Mouse (Mus musculus): ENCODE data around the gene Ccnq. TPM values are rescaled to one million over a fixed set of nuclear protein-coding genes. Genes with fewer than 3 reads are reported as not detected.

Gene Ccnq
- polyA plus RNA-seq, 1 experiment from 2014 or later, result 24.2 TPM

DNA sequence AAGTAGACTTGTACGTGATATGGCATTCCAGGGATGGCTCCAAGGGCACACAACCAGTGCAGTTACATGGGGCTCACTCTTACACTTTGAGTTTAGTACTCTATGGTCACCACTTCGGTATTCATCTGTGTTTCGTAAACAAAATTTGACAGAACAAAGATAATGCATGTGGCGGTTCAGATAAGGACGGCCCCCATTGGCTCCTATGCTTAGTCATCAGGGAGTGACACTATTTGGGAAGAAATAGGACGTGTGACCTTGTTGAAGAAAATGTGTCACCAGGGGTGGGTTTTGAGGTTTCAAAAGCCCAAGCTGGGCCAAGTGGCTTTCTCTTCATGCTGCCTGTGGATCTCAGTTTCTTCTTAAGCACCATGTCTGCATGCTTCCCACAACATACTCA is 18.9 kb downstream of the Ccnq start:
- Histone ChIP-seq H3K4me1 (replicated peaks) (0 out of 2 replicates have a peak, but pooled peaks cover 8% of the 10 kb centered on the region), H3K4me3 (replicated peaks) (no peak overlapping the region), H3K9ac (no peak overlapping the region), H3K27me3 (no peaks in the 10 kb centered on the region), H3K36me3 (no peaks in the 10 kb centered on the region), H3K4me2 (no peak overlapping the region), H3K27ac (no peak overlapping the region), H3K9me3 (replicated peaks) (no peaks in the 10 kb centered on the region)
- ATAC-seq (ENCODE audit: low read depth), result peak; percentile 29; the same call in 1 of the 2 replicates
- peak; percentile 33 for DNase-seq
- 48% methylated on average over 6 of the region's 6 CpGs for WGBS (ENCODE audit: insufficient replicate concordance)

DNA sequence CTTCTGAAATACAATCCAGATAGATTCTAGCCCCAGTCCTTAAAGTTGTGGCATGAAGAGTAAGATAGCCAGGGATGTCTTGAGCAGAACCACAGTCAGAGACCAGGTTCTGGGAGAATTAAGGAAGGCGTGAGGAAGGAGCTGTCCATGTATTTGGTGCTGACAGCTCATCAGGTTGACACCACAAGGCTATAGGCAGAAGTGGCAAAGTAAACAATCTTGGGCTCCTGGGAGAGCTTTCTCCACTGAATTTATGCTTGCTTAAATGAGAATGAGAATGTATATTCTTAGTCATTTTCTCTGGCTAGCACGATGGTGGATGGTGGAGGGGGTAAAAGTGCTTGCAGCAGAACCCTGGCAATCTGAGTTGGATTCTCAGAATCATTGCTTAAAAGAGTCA is 20.6 kb downstream of the Ccnq start:
- 22% methylated on average over 2 of the region's 2 CpGs for WGBS (ENCODE audit: insufficient replicate concordance)
- Histone ChIP-seq H3K9me3 (replicated peaks) (no peaks in the 10 kb centered on the region), H3K9ac (no peak overlapping the region), H3K27me3 (no peaks in the 10 kb centered on the region), H3K27ac (no peak overlapping the region), H3K4me1 (replicated peaks) (0 out of 2 replicates have a peak, but pooled peaks cover 8% of the 10 kb centered on the region), H3K36me3 (no peaks in the 10 kb centered on the region), H3K4me2 (no peak overlapping the region), H3K4me3 (replicated peaks) (no peak overlapping the region)
- ATAC-seq (ENCODE audit: low read depth) (no peak), DNase-seq (no peak)

DNA sequence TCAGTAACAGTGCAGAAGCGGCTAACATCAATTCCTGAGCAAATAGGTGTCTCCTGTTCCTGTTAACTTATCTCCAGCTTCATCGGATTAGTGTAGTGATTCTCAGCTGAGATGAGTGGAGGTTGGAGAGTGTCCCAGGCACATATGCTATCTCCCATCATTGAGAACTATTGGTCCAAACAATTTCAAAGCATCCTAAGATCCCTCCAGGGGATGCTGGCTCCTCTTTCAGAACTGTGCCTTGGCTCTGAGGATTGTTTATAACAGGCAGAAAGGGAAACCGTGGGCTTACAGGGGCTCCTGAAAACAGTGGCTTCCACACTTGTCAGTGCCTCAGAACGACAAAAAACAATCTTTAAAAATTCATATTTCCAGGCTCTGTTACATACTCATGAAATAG is 23.5 kb downstream of the Ccnq start:
- no peak overlapping the region for H3K4me2 ChIP-seq
- H3K27ac ChIP-seq, result no peak overlapping the region
- H3K4me1 ChIP-seq (replicated peaks), result 0 out of 2 replicates have a peak, but pooled peaks cover 7% of the 10 kb centered on the region
- WGBS (ENCODE audit: insufficient replicate concordance), result 50% methylated on average over 4 of the region's 4 CpGs
- DNase-seq, result no peak
- H3K36me3 ChIP-seq, result no peaks in the 10 kb centered on the region
- H3K4me3 ChIP-seq (replicated peaks), result no peak overlapping the region
- H3K27me3 ChIP-seq, result no peaks in the 10 kb centered on the region
- no peak for ATAC-seq (ENCODE audit: low read depth)
- no peak overlapping the region for H3K9ac ChIP-seq
- no peaks in the 10 kb centered on the region for H3K9me3 ChIP-seq (replicated peaks)

DNA sequence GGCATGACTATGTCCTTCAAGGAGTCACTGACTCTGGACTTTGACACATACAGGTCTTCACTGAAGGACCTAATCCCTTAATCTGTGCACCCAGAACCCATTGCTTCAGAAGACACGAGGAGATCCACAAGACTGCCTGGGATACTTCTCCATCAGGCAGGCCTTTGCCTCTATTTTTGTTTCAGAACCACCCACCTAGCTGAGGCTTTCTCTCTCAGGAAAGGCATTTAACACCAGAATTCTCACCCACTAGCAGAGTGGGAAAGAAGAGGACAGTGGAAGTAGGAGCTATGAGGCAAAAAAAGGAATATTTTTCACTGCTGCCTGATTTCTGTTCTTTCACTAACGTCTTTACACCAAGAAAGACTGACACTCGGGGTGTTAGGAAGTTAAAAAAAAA is 25.2 kb downstream of the Ccnq start:
- H3K4me2 ChIP-seq, result no peak overlapping the region
- DNase-seq, result no peak
- H3K4me3 ChIP-seq (replicated peaks), result no peak overlapping the region
- no peak for ATAC-seq (ENCODE audit: low read depth)
- 49% methylated on average over 3 of the region's 3 CpGs for WGBS (ENCODE audit: insufficient replicate concordance)
- H3K4me1 ChIP-seq (replicated peaks), result no peaks in the 10 kb centered on the region
- no peak overlapping the region for H3K9ac ChIP-seq
- H3K27me3 ChIP-seq, result no peaks in the 10 kb centered on the region
- no peak overlapping the region for H3K27ac ChIP-seq
- no peaks in the 10 kb centered on the region for H3K36me3 ChIP-seq
- no peaks in the 10 kb centered on the region for H3K9me3 ChIP-seq (replicated peaks)

DNA sequence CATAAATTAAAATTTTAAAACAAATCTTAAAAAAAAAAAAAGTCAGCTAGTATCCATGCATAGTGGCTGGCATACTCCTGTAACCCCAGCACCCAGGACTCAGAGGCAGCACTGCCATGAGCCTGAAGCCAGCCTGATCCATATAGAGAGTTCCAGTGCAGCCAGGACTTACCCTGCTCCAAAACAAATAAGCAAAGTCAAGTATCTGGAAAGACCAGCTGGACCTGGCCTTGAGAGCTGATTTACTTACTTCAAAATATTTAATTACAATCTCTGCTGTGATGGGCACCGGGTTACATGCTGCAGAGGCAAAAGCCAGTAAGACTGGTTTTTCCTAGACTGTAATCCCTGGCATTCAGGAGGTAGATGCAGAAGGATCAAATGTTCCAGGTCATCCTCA is 26.7 kb downstream of the Ccnq start:
- ATAC-seq (ENCODE audit: low read depth) (no peak), DNase-seq (no peak)

GRCm38 (mm10) chr11:78721419-78721818 is 30.1 kb downstream of the Ccnq start:
- H3K9ac ChIP-seq, result no peak overlapping the region
- no peak for ATAC-seq (ENCODE audit: low read depth)
- H3K36me3 ChIP-seq, result no peaks in the 10 kb centered on the region
- no peak for DNase-seq
- H3K9me3 ChIP-seq (replicated peaks), result no peaks in the 10 kb centered on the region
- no peaks in the 10 kb centered on the region for H3K27me3 ChIP-seq
- 66% methylated on average over 2 of the region's 2 CpGs for WGBS (ENCODE audit: insufficient replicate concordance)
- no peak overlapping the region for H3K4me3 ChIP-seq (replicated peaks)
- H3K4me1 ChIP-seq (replicated peaks), result no peaks in the 10 kb centered on the region
- H3K27ac ChIP-seq, result no peak overlapping the region
- H3K4me2 ChIP-seq, result no peak overlapping the region

More for the DNA sequence above, 26.7 kb downstream of the Ccnq start:
- H3K36me3 ChIP-seq, result no peaks in the 10 kb centered on the region
- no peaks in the 10 kb centered on the region for H3K4me1 ChIP-seq (replicated peaks)
- no peak overlapping the region for H3K27ac ChIP-seq
- no peak overlapping the region for H3K4me3 ChIP-seq (replicated peaks)
- H3K9me3 ChIP-seq (replicated peaks), result no peaks in the 10 kb centered on the region
- no peak overlapping the region for H3K9ac ChIP-seq
- no peaks in the 10 kb centered on the region for H3K27me3 ChIP-seq
- H3K4me2 ChIP-seq, result no peak overlapping the region
- WGBS (ENCODE audit: insufficient replicate concordance), result 67% methylated on average over 1 of the region's 1 CpGs

GRCm38 (mm10) chr11:78717655-78718054 is 33.9 kb downstream of the Ccnq start:
- DNase-seq (no peak), ATAC-seq (ENCODE audit: low read depth) (no peak)
- Histone ChIP-seq H3K4me3 (replicated peaks) (no peak overlapping the region), H3K9ac (no peak overlapping the region), H3K4me2 (no peak overlapping the region), H3K27ac (no peak overlapping the region), H3K27me3 (no peaks in the 10 kb centered on the region), H3K9me3 (replicated peaks) (no peaks in the 10 kb centered on the region), H3K4me1 (replicated peaks) (no peaks in the 10 kb centered on the region), H3K36me3 (no peaks in the 10 kb centered on the region)
- 57% methylated on average over 4 of the region's 4 CpGs for WGBS (ENCODE audit: insufficient replicate concordance)

- no peak overlapping the region for H3K4me2 ChIP-seq
Observed at GRCm38 (mm10) chr11:78708642-78709041, 42.9 kb downstream of the Ccnq start.

GRCm38 (mm10) chr11:78706026-78706425 is 45.5 kb downstream of the Ccnq start:
- Histone ChIP-seq H3K9ac (no peak overlapping the region), H3K4me3 (replicated peaks) (no peak overlapping the region), H3K27ac (no peak overlapping the region), H3K4me1 (replicated peaks) (no peaks in the 10 kb centered on the region), H3K4me2 (no peak overlapping the region), H3K27me3 (0 out of 2 replicates have a peak, but pooled peaks cover 6% of the 10 kb centered on the region), H3K9me3 (replicated peaks) (no peaks in the 10 kb centered on the region), H3K36me3 (no peaks in the 10 kb centered on the region)
- DNase-seq (no peak), ATAC-seq (ENCODE audit: low read depth) (no peak)

More at GRCm38 (mm10) chr11:78708642-78709041, 42.9 kb downstream of the Ccnq start:
- WGBS (ENCODE audit: insufficient replicate concordance), result 67% methylated on average over 2 of the region's 2 CpGs
- Histone ChIP-seq H3K9ac (no peak overlapping the region), H3K27me3 (0 out of 2 replicates have a peak, but pooled peaks cover 3% of the 10 kb centered on the region), H3K27ac (no peak overlapping the region), H3K4me3 (replicated peaks) (no peak overlapping the region), H3K4me1 (replicated peaks) (no peaks in the 10 kb centered on the region), H3K36me3 (no peaks in the 10 kb centered on the region), H3K9me3 (replicated peaks) (no peaks in the 10 kb centered on the region)
- DNase-seq (no peak), ATAC-seq (ENCODE audit: low read depth) (no peak)

- Histone ChIP-seq H3K4me3 (replicated peaks) (no peak overlapping the region), H3K4me1 (replicated peaks) (no peaks in the 10 kb centered on the region), H3K27me3 (0 out of 2 replicates have a peak, but pooled peaks cover 6% of the 10 kb centered on the region), H3K9me3 (replicated peaks) (no peaks in the 10 kb centered on the region), H3K4me2 (no peak overlapping the region), H3K36me3 (no peaks in the 10 kb centered on the region), H3K27ac (no peak overlapping the region), H3K9ac (no peak overlapping the region)
- ATAC-seq (ENCODE audit: low read depth) (no peak), DNase-seq (no peak)
- WGBS (ENCODE audit: insufficient replicate concordance), result 53% methylated on average over 5 of the region's 5 CpGs
Observed at GRCm38 (mm10) chr11:78703085-78703484, 48.4 kb downstream of the Ccnq start.

GRCm38 (mm10) chr11:78702319-78702718 is 49.2 kb downstream of the Ccnq start:
- DNase-seq (no peak), ATAC-seq (ENCODE audit: low read depth) (no peak)
- Histone ChIP-seq H3K4me1 (replicated peaks) (no peaks in the 10 kb centered on the region), H3K36me3 (no peaks in the 10 kb centered on the region), H3K4me3 (replicated peaks) (no peak overlapping the region), H3K27ac (no peak overlapping the region), H3K9ac (no peak overlapping the region), H3K9me3 (replicated peaks) (no peaks in the 10 kb centered on the region), H3K27me3 (0 out of 2 replicates have a peak, but pooled peaks cover 6% of the 10 kb centered on the region), H3K4me2 (no peak overlapping the region)
- WGBS (ENCODE audit: insufficient replicate concordance), result 42% methylated on average over 3 of the region's 3 CpGs

Measured in liver, embryonic 13.5 days (tissue).